Mouse (Mus musculus) midbrain, embryonic 12.5 days (tissue): ENCODE measurements at regions not wholly inside any gene's neighbourhood (a gene's known extent, or its start where the extent isn't known, plus 50 kb on each side); places are given as distances from the start of the nearest gene placed in this dataset.

Experiments
- ATAC-seq: fragments of 200-750 bp; cut with Nextera tagmentation; 2 replicates; pipeline ENCODE4 v1.8.0; 2017; ENCODE audit warnings: low read depth, moderate TSS enrichment, moderate library complexity; ENCODE audit not compliant: low FRiP score
- H3K27ac ChIP-seq: fragments of 300-500 bp; sonication (generic); replicated peaks from 2 replicates; pipeline ENCODE4 v1.5.1; 2016; ENCODE audit warnings: mild to moderate bottlenecking
- H3K27me3 ChIP-seq: fragments of 300-500 bp; sonication (generic); 2 replicates; pipeline ENCODE4 v1.6.1; 2016; ENCODE audit warnings: mild to moderate bottlenecking
- H3K36me3 ChIP-seq: fragments of 300-500 bp; sonication (generic); 2 replicates; pipeline ENCODE4 v1.6.1; 2016
- H3K4me1 ChIP-seq: fragments of 300-500 bp; sonication (generic); 2 replicates; pipeline ENCODE4 v1.6.1; 2016
- H3K4me2 ChIP-seq: fragments of 300-500 bp; sonication (generic); replicated peaks from 2 replicates; pipeline ENCODE4 v1.6.1; 2016; ENCODE audit warnings: mild to moderate bottlenecking, moderate library complexity
- H3K4me3 ChIP-seq: fragments of 300-500 bp; sonication (generic); 2 replicates; pipeline ENCODE4 v1.5.1; 2016; ENCODE audit warnings: mild to moderate bottlenecking
- H3K9ac ChIP-seq: fragments of 300-500 bp; sonication (generic); replicated peaks from 2 replicates; pipeline ENCODE4 v1.6.1; 2016; ENCODE audit warnings: mild to moderate bottlenecking, moderate library complexity
- H3K9me3 ChIP-seq: fragments of 300-500 bp; sonication (generic); 2 replicates; pipeline ENCODE4 v1.6.1; 2016; ENCODE audit warnings: mild to moderate bottlenecking
- WGBS: fragments of 180-500 bp; shearing (Covaris S2); methylation state at CpG from one replicate; pipeline ENCODE4 v1.1.7; 2016; 5-methylcytosine and 5-hydroxymethylcytosine counted together

GRCm38 (mm10) chr1:88938458-88938857 lies 131.8 kb upstream of the Sh3bp4 start:
- H3K27me3 ChIP-seq: no peaks in the 10 kb centered on the region
- ATAC-seq: no peak
- H3K4me3 ChIP-seq: no peak overlapping the region
- no peak overlapping the region for H3K4me2 ChIP-seq
- 63% methylated on average over 7 of the region's 7 CpGs for WGBS
- peaks cover 7% of the 10 kb centered on the region for H3K4me1 ChIP-seq
- H3K9me3 ChIP-seq: peaks cover 6% of the 10 kb centered on the region; the same call in 1 of the 2 replicates
- H3K27ac ChIP-seq: no peak overlapping the region
- no peak overlapping the region for H3K9ac ChIP-seq
- no peaks in the 10 kb centered on the region for H3K36me3 ChIP-seq

- WGBS: 79% methylated on average over 8 of the region's 8 CpGs
- Histone ChIP-seq H3K36me3 (no peaks in the 10 kb centered on the region), H3K9me3 (no peaks in the 10 kb centered on the region), H3K9ac (no peak overlapping the region), H3K4me1 (no peaks in the 10 kb centered on the region), H3K27ac (no peak overlapping the region), H3K4me2 (no peak overlapping the region), H3K27me3 (no peaks in the 10 kb centered on the region), H3K4me3 (no peak overlapping the region)
- ATAC-seq: no peak
These were observed 127.2 kb upstream of the Sh3bp4 start for GRCm38 (mm10) chr1:88943039-88943438.

DNA sequence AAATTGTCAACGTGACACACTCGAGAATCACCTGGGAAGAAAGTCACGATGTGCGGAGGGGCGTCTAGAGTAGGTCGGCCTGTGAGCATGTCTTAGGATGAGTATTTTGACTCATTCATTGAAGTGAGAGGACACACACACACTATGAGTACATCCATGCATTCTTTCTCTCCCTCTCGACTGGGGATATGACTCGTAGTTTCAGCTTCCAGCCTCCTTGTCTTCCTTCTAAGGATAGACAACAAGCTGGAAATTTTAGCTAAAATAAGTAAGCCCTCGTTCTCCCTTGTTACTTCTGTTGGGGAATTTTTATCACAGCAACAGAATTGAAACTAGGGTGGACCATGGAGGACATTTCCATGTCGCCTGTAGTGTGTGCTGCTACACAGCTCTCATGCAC lies 124.3 kb upstream of the Sh3bp4 start:
- Histone ChIP-seq H3K4me1 (no peaks in the 10 kb centered on the region), H3K9ac (no peak overlapping the region), H3K9me3 (peaks cover 4% of the 10 kb centered on the region; the same call in 1 of the 2 replicates), H3K27me3 (no peaks in the 10 kb centered on the region), H3K27ac (no peak overlapping the region), H3K4me3 (no peak overlapping the region), H3K36me3 (no peaks in the 10 kb centered on the region), H3K4me2 (no peak overlapping the region)
- WGBS: 93% methylated on average over 10 of the region's 10 CpGs
- no peak for ATAC-seq

DNA sequence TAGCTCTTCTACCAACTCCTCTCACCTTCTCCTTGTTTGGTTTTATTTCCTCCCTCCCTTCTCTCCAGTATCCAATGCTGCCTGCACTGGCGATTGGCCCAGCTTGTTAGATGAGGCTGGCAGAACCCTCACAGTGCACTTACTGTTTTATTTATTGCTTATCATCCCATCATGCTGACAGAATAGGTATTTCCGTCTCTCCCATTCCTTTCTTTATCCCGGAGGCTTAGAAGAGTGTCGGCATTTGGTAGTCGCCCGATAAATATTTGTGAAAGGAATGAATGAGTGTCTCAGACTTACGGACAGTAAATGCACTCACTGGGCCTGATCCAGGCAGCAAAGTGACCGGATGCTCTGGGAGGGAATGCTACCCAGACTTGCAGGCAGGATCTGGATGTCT lies 123.8 kb upstream of the Sh3bp4 start:
- no peak overlapping the region for H3K27ac ChIP-seq
- no peak overlapping the region for H3K9ac ChIP-seq
- no peak overlapping the region for H3K4me2 ChIP-seq
- no peaks in the 10 kb centered on the region for H3K36me3 ChIP-seq
- no peaks in the 10 kb centered on the region for H3K27me3 ChIP-seq
- H3K9me3 ChIP-seq: peaks cover 4% of the 10 kb centered on the region; the same call in 1 of the 2 replicates
- ATAC-seq: no peak
- no peak overlapping the region for H3K4me3 ChIP-seq
- no peaks in the 10 kb centered on the region for H3K4me1 ChIP-seq
- WGBS: 95% methylated on average over 8 of the region's 8 CpGs

GRCm38 (mm10) chr1:88949911-88950310 lies 120.3 kb upstream of the Sh3bp4 start:
- WGBS: 67% methylated on average over 1 of the region's 1 CpGs
- ATAC-seq: no peak
- Histone ChIP-seq H3K27me3 (0 out of 2 replicates have a peak, but pooled peaks cover 2% of the 10 kb centered on the region), H3K9me3 (peaks cover 4% of the 10 kb centered on the region; the same call in 1 of the 2 replicates), H3K27ac (no peak overlapping the region), H3K4me3 (no peak overlapping the region), H3K36me3 (no peaks in the 10 kb centered on the region), H3K4me2 (no peak overlapping the region), H3K4me1 (no peaks in the 10 kb centered on the region), H3K9ac (no peak overlapping the region)

- H3K9me3 ChIP-seq: peaks cover 3% of the 10 kb centered on the region; the same call in 1 of the 2 replicates
- H3K4me1 ChIP-seq: no peaks in the 10 kb centered on the region
- WGBS: 95% methylated on average over 4 of the region's 4 CpGs
- H3K27me3 ChIP-seq: 0 out of 2 replicates have a peak, but pooled peaks cover 2% of the 10 kb centered on the region
- no peaks in the 10 kb centered on the region for H3K36me3 ChIP-seq
- no peak for ATAC-seq
- no peak overlapping the region for H3K4me2 ChIP-seq
- H3K9ac ChIP-seq: no peak overlapping the region
- no peak overlapping the region for H3K27ac ChIP-seq
- H3K4me3 ChIP-seq: no peak overlapping the region
These were observed 116.7 kb upstream of the Sh3bp4 start for GRCm38 (mm10) chr1:88953516-88953915.

- ATAC-seq: no peak
- Histone ChIP-seq H3K4me2 (no peak overlapping the region), H3K9ac (no peak overlapping the region), H3K36me3 (no peaks in the 10 kb centered on the region), H3K27me3 (0 out of 2 replicates have a peak, but pooled peaks cover 2% of the 10 kb centered on the region), H3K4me1 (no peaks in the 10 kb centered on the region), H3K4me3 (no peak overlapping the region), H3K9me3 (no peaks in the 10 kb centered on the region), H3K27ac (no peak overlapping the region)
- 89% methylated on average over 5 of the region's 5 CpGs for WGBS
These were observed 115.4 kb upstream of the Sh3bp4 start for GRCm38 (mm10) chr1:88954784-88955183.

DNA sequence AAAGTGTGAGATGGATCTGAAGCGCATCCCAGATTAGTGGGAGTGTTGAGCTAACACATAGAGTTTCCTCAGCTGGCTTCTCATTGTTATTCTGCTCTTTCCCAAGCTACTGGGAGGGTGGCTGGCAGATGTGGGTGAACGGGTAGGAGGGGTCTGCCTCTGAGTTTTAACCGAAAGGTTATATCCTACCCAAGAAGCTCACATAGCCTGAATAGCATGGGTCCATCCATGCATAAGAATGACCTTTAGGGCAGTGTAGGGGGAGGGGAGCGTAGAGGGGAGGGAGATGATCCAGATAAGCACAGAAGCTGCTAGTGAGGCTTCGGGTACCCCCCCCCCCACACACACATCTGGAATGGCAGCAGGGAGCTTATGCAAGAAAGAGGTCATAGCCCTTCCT lies 113.2 kb upstream of the Sh3bp4 start:
- Histone ChIP-seq H3K4me1 (peaks cover 4% of the 10 kb centered on the region; the same call in 1 of the 2 replicates), H3K4me3 (no peak overlapping the region), H3K9me3 (no peaks in the 10 kb centered on the region), H3K4me2 (no peak overlapping the region), H3K27ac (no peak overlapping the region), H3K9ac (no peak overlapping the region), H3K36me3 (no peaks in the 10 kb centered on the region), H3K27me3 (0 out of 2 replicates have a peak, but pooled peaks cover 2% of the 10 kb centered on the region)
- no peak for ATAC-seq
- WGBS: 63% methylated on average over 5 of the region's 5 CpGs

DNA sequence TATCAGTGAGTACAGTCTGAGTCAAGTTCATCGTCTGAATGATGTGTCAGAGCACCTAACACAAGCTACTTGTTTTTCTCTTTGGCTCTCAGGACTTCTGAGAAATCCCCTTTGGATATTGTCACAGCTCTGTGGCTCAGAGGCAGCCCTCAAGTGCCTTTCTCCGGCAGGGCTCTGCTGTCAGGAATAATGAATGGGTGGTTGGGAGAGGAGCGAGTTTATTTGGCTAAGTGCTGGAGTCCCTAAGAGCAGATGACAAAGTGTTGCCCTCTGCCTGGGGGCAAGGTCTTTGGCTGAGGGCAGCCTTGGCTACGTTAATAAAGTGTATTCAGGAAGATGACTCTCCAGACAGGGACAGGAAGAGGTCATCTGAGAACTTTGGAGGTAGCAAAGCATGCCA lies 110.5 kb upstream of the Sh3bp4 start:
- WGBS: 72% methylated on average over 4 of the region's 4 CpGs
- no peak overlapping the region for H3K9ac ChIP-seq
- no peaks in the 10 kb centered on the region for H3K9me3 ChIP-seq
- ATAC-seq: no peak
- H3K36me3 ChIP-seq: no peaks in the 10 kb centered on the region
- peaks cover 4% of the 10 kb centered on the region; the same call in 1 of the 2 replicates for H3K4me1 ChIP-seq
- no peak overlapping the region for H3K4me3 ChIP-seq
- no peak overlapping the region for H3K27ac ChIP-seq
- H3K4me2 ChIP-seq: no peak overlapping the region
- no peaks in the 10 kb centered on the region for H3K27me3 ChIP-seq

DNA sequence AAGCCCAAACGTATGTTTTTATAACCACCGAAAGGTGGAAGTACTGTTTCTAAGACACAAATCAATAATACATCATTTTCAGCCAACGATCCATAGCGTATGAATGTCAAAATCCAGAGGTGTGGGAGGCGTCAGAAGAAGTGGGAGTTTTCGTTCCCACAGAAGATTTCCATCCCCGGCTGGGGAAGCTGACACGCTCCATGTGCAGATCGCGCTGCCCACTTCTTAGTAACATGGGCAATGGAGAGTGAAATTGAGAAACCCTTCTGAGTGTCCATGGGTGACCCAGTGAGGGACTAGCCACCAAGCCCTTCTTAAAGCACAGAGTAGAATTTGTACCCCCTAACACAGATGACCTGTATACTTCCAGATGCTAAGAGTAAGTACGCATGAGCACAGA lies 110.1 kb upstream of the Sh3bp4 start:
- H3K4me1 ChIP-seq: peaks cover 4% of the 10 kb centered on the region; the same call in 1 of the 2 replicates
- H3K36me3 ChIP-seq: no peaks in the 10 kb centered on the region
- no peaks in the 10 kb centered on the region for H3K27me3 ChIP-seq
- no peak overlapping the region for H3K27ac ChIP-seq
- H3K4me2 ChIP-seq: no peak overlapping the region
- no peak overlapping the region for H3K4me3 ChIP-seq
- WGBS: 95% methylated on average over 11 of the region's 11 CpGs
- H3K9ac ChIP-seq: no peak overlapping the region
- no peak for ATAC-seq
- H3K9me3 ChIP-seq: no peaks in the 10 kb centered on the region

DNA sequence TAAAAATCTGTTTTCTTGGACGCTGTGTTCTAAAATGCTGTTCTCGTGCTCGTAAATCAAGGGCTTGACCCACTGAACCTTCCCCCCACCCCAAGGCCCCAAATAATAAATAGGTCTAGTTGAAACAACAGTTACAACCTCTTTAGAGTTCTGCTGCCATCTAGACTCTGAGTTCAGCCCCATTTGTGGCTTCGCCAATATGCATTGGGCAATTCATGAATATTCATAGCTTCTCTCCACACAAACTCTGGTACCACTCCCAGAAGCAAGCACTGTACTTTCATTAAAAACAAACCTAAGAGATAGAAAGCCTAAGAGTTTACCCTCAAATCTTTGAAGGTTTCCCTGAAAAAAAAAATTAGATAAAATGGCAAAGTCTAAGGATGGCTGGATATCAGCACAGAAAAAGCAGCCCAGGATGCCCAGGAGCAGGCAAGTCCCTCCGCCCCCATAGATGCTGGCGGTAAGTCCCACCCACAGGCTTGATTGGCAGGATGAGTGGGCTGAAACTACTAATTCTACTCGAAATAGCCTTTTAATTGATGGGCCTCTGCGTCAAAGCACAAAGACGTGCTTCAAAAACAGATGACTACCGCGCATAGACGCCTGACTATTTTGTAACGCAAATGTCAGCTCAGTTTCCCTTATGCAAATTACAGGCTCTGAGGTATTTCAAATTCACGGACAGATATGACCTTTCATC lies 106.0 kb upstream of the Sh3bp4 start:
- Histone ChIP-seq H3K4me1 (peaks cover 4% of the 10 kb centered on the region; the same call in 1 of the 2 replicates), H3K27me3 (peaks cover 10% of the 10 kb centered on the region), H3K27ac (no peak overlapping the region), H3K4me2 (no peak overlapping the region), H3K9ac (no peak overlapping the region), H3K4me3 (no peak overlapping the region), H3K9me3 (no peaks in the 10 kb centered on the region), H3K36me3 (no peaks in the 10 kb centered on the region)
- 80% methylated on average over 14 of the region's 14 CpGs for WGBS
- ATAC-seq: no peak

DNA sequence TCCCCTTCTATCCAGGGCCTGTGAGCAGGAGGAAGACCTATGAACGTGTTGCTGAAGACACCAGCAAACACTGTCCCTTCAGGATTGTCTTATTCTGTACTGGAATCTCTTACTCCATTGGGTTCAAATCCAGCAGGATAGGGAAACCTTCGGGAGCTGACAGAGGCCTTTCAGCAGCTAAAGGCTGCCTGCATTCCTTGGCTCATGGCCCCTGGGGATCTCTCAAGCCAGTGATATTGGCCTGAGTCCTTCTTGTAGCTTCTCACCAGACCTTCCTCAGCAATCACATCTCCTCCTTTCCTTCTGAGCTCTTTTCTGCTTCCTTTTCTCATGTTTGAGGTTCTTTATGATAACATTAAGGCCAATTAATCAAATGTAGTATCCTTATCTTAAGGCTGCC lies 103.8 kb upstream of the Sh3bp4 start:
- H3K4me3 ChIP-seq: no peak overlapping the region
- H3K27ac ChIP-seq: no peak overlapping the region
- no peaks in the 10 kb centered on the region for H3K36me3 ChIP-seq
- no peak for ATAC-seq
- peaks cover 3% of the 10 kb centered on the region; the same call in 1 of the 2 replicates for H3K4me1 ChIP-seq
- WGBS: 83% methylated on average over 2 of the region's 2 CpGs
- peaks cover 17% of the 10 kb centered on the region for H3K27me3 ChIP-seq
- H3K4me2 ChIP-seq: no peak overlapping the region
- no peaks in the 10 kb centered on the region for H3K9me3 ChIP-seq
- H3K9ac ChIP-seq: no peak overlapping the region
